ENCODE assay signal across 9 mouse cellular contexts in genomic region chr4:43493846-43494240, GRCm38 (mm10). TPM values are rescaled to one million over a fixed set of nuclear protein-coding genes. Genes with fewer than 3 reads are reported as not detected.
DNase-seq lines count a peak whose midpoint lies in the region; ATAC-seq and TF ChIP-seq lines count a peak whose summit lies in the region.
"Had no signal": no experiment of that assay in that cellular context is flagged by ENCODE, and none has a peak within 500 bp of the region (broad histone marks: within the 10 kb centered on the region; RNA-seq: fewer than 3 reads in every experiment).

No protein-coding gene starts in this region.

- H3K27me3 ChIP-seq in kidney, adult 2 months (replicated peaks; ENCODE audit: control insufficient read depth, insufficient read depth, low read length): no peaks in the 10 kb centered on the region
- H3K27me3 ChIP-seq in hindbrain, embryonic 10.5 days (ENCODE audit: insufficient read depth, poor library complexity, severe bottlenecking): peaks cover 6% of the 10 kb centered on the region; the same call in 1 of the 2 replicates
- H3K27me3 ChIP-seq in midbrain, embryonic 13.5 days: no peaks in the 10 kb centered on the region

- 1% methylated on average over 9 of the region's 9 CpGs for WGBS in kidney, adult 2 months
- 4% methylated on average over 9 of the region's 9 CpGs for WGBS in hindbrain, embryonic 10.5 days
- 2% methylated on average over 9 of the region's 9 CpGs for WGBS in midbrain, embryonic 13.5 days

- no peak for ATAC-seq in midbrain, embryonic 13.5 days

- H3K9me3 ChIP-seq in hindbrain, embryonic 10.5 days: 0 out of 2 replicates have a peak, but pooled peaks cover 4% of the 10 kb centered on the region
- H3K9me3 ChIP-seq in midbrain, embryonic 13.5 days: no peaks in the 10 kb centered on the region

- no peaks in the 10 kb centered on the region for H3K36me3 ChIP-seq in kidney, adult 2 months (ENCODE audit: control insufficient read depth, insufficient read depth, low read length)
- peaks cover 28% of the 10 kb centered on the region for H3K36me3 ChIP-seq in hindbrain, embryonic 10.5 days
- H3K36me3 ChIP-seq in midbrain, embryonic 13.5 days: 0 out of 2 replicates have a peak, but pooled peaks cover 9% of the 10 kb centered on the region

- peak overlapping the region; percentile 67 for H3K4me2 ChIP-seq in midbrain, embryonic 13.5 days (replicated peaks)

- H3K4me3 ChIP-seq in kidney, adult 2 months (ENCODE audit: insufficient read depth, low read depth, low read length): peak overlapping the region; percentile 82
- peak overlapping the region; percentile 82 for H3K4me3 ChIP-seq in hindbrain, embryonic 10.5 days
- peak overlapping the region; percentile 74 for H3K4me3 ChIP-seq in midbrain, embryonic 13.5 days (replicated peaks)

- peak; percentile 38 for DNase-seq in kidney, adult 2 months
- DNase-seq in kidney, adult 8-10 months: no peak
- peak; percentile 43 for DNase-seq in NIH3T3 (ENCODE audit: low read depth)
- DNase-seq in hindbrain, embryonic 10.5 days (ENCODE audit: low spot score): no peak
- DNase-seq in gastrocnemius, postnatal 14 days: no peak
- no peak for DNase-seq in gastrocnemius, adult 8-10 months (ENCODE audit: low spot score in 2 of 2)
- DNase-seq in gastrocnemius, postnatal 4 days (ENCODE audit: low spot score in 2 of 2): no peak

- H3K4me1 ChIP-seq in kidney, adult 2 months (ENCODE audit: control insufficient read depth, insufficient read depth, low read length): peaks cover 29% of the 10 kb centered on the region; the same call in 1 of the 2 replicates
- peaks cover 44% of the 10 kb centered on the region for H3K4me1 ChIP-seq in hindbrain, embryonic 10.5 days (replicated peaks)
- H3K4me1 ChIP-seq in midbrain, embryonic 13.5 days (replicated peaks): peaks cover 41% of the 10 kb centered on the region

- intact Hi-C loops in gastrocnemius, postnatal 14 days (cut with DNase I; ENCODE audit: low total_unique reads): no loop called here

- no peak for TF ChIP-seq POLR2A in kidney, adult 2 months (IDR thresholded peaks at IDR 0.05; ENCODE audit: low read depth, low read length)

- TF ChIP-seq CTCF in kidney, adult 2 months (conservative IDR thresholded peaks at IDR 0.05; ENCODE audit: insufficient read depth, insufficient read length, low read depth, low read length): no peak

- H3K27ac ChIP-seq in kidney, adult 2 months (ENCODE audit: insufficient read depth, low read depth, low read length): peak overlapping the region; percentile 63
- H3K27ac ChIP-seq in hindbrain, embryonic 10.5 days: peak overlapping the region; percentile 92
- peak overlapping the region; percentile 89 for H3K27ac ChIP-seq in midbrain, embryonic 13.5 days

- H3K9ac ChIP-seq in midbrain, embryonic 13.5 days (replicated peaks): peak overlapping the region; percentile 80

RNA-seq across cellular contexts. Expression of gene Ccdc107, which starts 1.1 kb away (rescaled TPM):
- 529 and 664 TPM in 2 replicates for polyA plus RNA-seq in kidney, adult 2 months (2012; rRNA removed)
- polyA plus RNA-seq in hindbrain, embryonic 10.5 days (2016; fragmentation: Nextera tagmentation; extraction: Ambion mirVana): 45.2 and 50.9 TPM in 2 replicates
- polyA plus RNA-seq in midbrain, embryonic 13.5 days (2015; fragmentation: Nextera tagmentation; extraction: Ambion mirVana): 54.4 and 60.3 TPM in 2 replicates
- 10 to 100 TPM; 25.7 to 25.9 TPM for total RNA-seq in gastrocnemius, postnatal 14 days (2021)
- total RNA-seq in gastrocnemius, adult 8-10 months (2022): 10 to 100 TPM; 19.2 to 34.9 (median 25.5) TPM
- 10 to 100 TPM; 23.3 to 28.6 TPM for total RNA-seq in gastrocnemius, postnatal 4 days (2021)

RNA-seq across cellular contexts. Expression of gene Arhgef39, which starts 5.7 kb away (rescaled TPM):
- 17.3 and 26.6 TPM in 2 replicates for polyA plus RNA-seq in kidney, adult 2 months (2012; rRNA removed)
- polyA plus RNA-seq in hindbrain, embryonic 10.5 days (2016; fragmentation: Nextera tagmentation; extraction: Ambion mirVana): 47.2 and 50.5 TPM in 2 replicates
- 15.4 and 16.1 TPM in 2 replicates for polyA plus RNA-seq in midbrain, embryonic 13.5 days (2015; fragmentation: Nextera tagmentation; extraction: Ambion mirVana)
- total RNA-seq in gastrocnemius, postnatal 14 days (2021): 1 to 10 TPM; 1.3 to 1.6 TPM
- not detected for total RNA-seq in gastrocnemius, adult 8-10 months (2022)
- total RNA-seq in gastrocnemius, postnatal 4 days (2021): 1 to 10 TPM; 7.9 to 8.9 TPM

RNA-seq across cellular contexts. Expression of gene Sit1, which starts 10.3 kb away (rescaled TPM):
- polyA plus RNA-seq in kidney, adult 2 months (2012; rRNA removed): 0.23 and 1.4 TPM in 2 replicates
- not detected in 2 replicates for polyA plus RNA-seq in hindbrain, embryonic 10.5 days (2016; fragmentation: Nextera tagmentation; extraction: Ambion mirVana)
- not detected in 2 replicates for polyA plus RNA-seq in midbrain, embryonic 13.5 days (2015; fragmentation: Nextera tagmentation; extraction: Ambion mirVana)
- total RNA-seq in gastrocnemius, postnatal 14 days (2021): not detected
- not detected for total RNA-seq in gastrocnemius, adult 8-10 months (2022)
- not detected for total RNA-seq in gastrocnemius, postnatal 4 days (2021)

RNA-seq across cellular contexts. Expression of gene Car9, which starts 12.9 kb away (rescaled TPM):
- 4.9 and 5.8 TPM in 2 replicates for polyA plus RNA-seq in kidney, adult 2 months (2012; rRNA removed)
- polyA plus RNA-seq in hindbrain, embryonic 10.5 days (2016; fragmentation: Nextera tagmentation; extraction: Ambion mirVana): 0.76 and 0.93 TPM in 2 replicates
- polyA plus RNA-seq in midbrain, embryonic 13.5 days (2015; fragmentation: Nextera tagmentation; extraction: Ambion mirVana): 0.19 and 0.27 TPM in 2 replicates
- total RNA-seq in gastrocnemius, postnatal 14 days (2021): 1 to 10 TPM; 2.1 to 2.9 TPM
- 1 to 10 TPM; 3.2 to 8.8 (median 3.8) TPM for total RNA-seq in gastrocnemius, adult 8-10 months (2022)
- 1 to 10 TPM; 1.2 to 3.1 TPM for total RNA-seq in gastrocnemius, postnatal 4 days (2021)
- total RNA-seq: neutrophil, adult 5-6 weeks had no signal

RNA-seq across cellular contexts. Expression of gene Tpm2, which starts 29.7 kb away (rescaled TPM):
- polyA plus RNA-seq in kidney, adult 2 months (2012; rRNA removed): 10.8 and 51.9 TPM in 2 replicates
- 55.9 and 65.7 TPM in 2 replicates for polyA plus RNA-seq in hindbrain, embryonic 10.5 days (2016; fragmentation: Nextera tagmentation; extraction: Ambion mirVana)
- 13.2 TPM in 2 replicates for polyA plus RNA-seq in midbrain, embryonic 13.5 days (2015; fragmentation: Nextera tagmentation; extraction: Ambion mirVana)
- total RNA-seq in gastrocnemius, postnatal 14 days (2021): 1,000 to 10,000 TPM; 8,430 to 9,008 TPM
- total RNA-seq in gastrocnemius, adult 8-10 months (2022): 1,000 to 10,000 TPM; 3,728 to 5,173 (median 4,676) TPM
- total RNA-seq in gastrocnemius, postnatal 4 days (2021): 1,000 to 10,000 TPM; 9,033 to 9,337 TPM

Comparison
In these comparisons a context has a peak if more than half of its experiments do, and no peak if none do; other contexts are left out.
1. DNase-seq: peak in kidney, adult 2 months (single experiment) and NIH3T3 (single experiment); none in kidney, adult 8-10 months (0 of 2), hindbrain, embryonic 10.5 days (single experiment), gastrocnemius, postnatal 14 days (single experiment), gastrocnemius, adult 8-10 months (0 of 2) and gastrocnemius, postnatal 4 days (0 of 2).
2. Peak in every context shown above with its lines, with median percentiles within 50 percentile points of each other: H3K27ac ChIP-seq and H3K4me3 ChIP-seq.